Mouse (Mus musculus): ENCODE data around the gene Mllt6. TPM values are rescaled to one million over a fixed set of nuclear protein-coding genes. Genes with fewer than 3 reads are reported as not detected.
"Not testable (repeated sequence)": the region's sequence is repeated elsewhere in the genome, so short reads cannot be mapped to it uniquely, and the experiment has no call there.

Mllt6 gene
- polyA plus RNA-seq, 1 experiment: 15.5 TPM

DNA sequence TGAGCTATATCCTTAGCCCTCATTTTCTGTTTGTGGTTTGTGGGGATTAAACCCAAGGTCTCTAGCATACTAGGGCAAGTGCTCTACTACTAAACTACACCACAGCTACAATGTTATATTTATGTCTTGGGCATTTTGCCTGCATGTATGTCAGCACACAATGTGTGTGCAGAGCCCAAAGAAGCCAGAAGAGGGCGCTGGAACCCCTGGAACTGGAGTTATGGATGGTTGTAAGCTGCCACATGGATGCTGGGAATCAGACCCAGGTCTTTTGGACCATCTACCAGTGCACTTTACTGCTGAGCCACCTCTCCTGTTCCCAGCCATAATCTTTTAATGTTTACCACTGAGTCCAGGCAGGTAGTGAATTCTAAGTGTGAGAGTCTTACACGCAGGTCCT lies 20.5 kb upstream of the Mllt6 start:
- Histone ChIP-seq H3K4me2 (ENCODE audit: low read depth) (no peak overlapping the region), H3K36me3 (ENCODE audit: control insufficient read depth, insufficient read depth) (no peaks in the 10 kb centered on the region), H3K79me2 (ENCODE audit: control insufficient read depth, insufficient read depth) (no peaks in the 10 kb centered on the region), H3K4me3 (no peak overlapping the region), H3K27me3 (ENCODE audit: control insufficient read depth, insufficient read depth, insufficient read length) (no peaks in the 10 kb centered on the region), H3ac (ENCODE audit: control insufficient read depth, insufficient read length) (no peak overlapping the region)
- TF ChIP-seq POLR2AphosphoS2 (IDR thresholded peaks at IDR 0.05; ENCODE audit: insufficient read length, low read depth) (no peak), CEBPB (IDR thresholded peaks at IDR 0.05; ENCODE audit: insufficient read depth, poor library complexity, severe bottlenecking) (no peak), SRF (IDR thresholded peaks at IDR 0.05; ENCODE audit: control insufficient read depth, insufficient read length, low read depth) (no peak), E2F4 (IDR thresholded peaks at IDR 0.05; ENCODE audit: insufficient read depth) (no peak), TCF3 (IDR thresholded peaks at IDR 0.05; ENCODE audit: insufficient read length, low read depth) (no peak), POLR2A (IDR thresholded peaks at IDR 0.05; ENCODE audit: insufficient read length, low read depth) (no peak), USF1 (IDR thresholded peaks at IDR 0.05; ENCODE audit: low read depth) (no peak), TCF12 (IDR thresholded peaks at IDR 0.05; ENCODE audit: insufficient read depth, poor library complexity, severe bottlenecking) (no peak), MYOG (IDR thresholded peaks at IDR 0.05; ENCODE audit: control insufficient read depth in 1 of 3, insufficient read depth in 1 of 3, insufficient read length in 2 of 3, low read depth in 2 of 3) (no peak), MYOD1 (IDR thresholded peaks at IDR 0.05; ENCODE audit: control insufficient read depth in 1 of 3, insufficient read length in 2 of 3, low read depth in 2 of 3) (no peak), MAX (IDR thresholded peaks at IDR 0.05; ENCODE audit: low read depth) (no peak), REST (IDR thresholded peaks at IDR 0.05; ENCODE audit: insufficient read depth, insufficient read length) (no peak)

DNA sequence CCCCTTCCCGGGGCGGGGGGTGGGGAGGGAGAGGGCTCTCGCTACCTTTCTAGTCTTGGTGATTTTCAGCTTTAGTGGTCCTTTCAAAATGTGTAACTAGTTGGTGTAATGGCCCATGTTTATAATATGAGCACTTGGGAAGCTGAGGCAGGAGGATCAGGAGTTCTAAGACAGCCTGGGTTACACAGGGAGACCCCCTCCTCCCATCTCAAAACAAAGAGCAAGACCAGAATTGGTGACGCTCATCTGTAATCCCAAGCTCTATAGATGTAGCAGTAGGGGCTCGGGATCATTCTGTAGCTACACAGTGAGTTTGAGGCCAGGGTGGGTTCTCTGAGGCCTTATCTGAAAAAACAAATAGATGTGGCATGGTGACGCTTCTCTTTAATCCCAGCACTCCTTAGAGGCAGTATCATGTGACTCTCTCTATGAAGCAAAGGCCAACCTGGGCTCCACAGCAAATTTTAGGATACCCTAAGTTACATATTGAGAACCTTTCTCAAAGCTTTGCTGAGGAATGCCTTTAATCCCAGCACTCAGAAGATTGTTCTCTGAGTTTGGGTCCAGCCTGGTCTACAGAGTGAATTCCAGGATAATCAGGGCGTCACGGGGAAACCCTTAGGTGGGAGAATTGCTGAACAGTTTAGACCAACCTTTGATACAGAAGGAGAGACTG lies 19.7 kb upstream of the Mllt6 start:
- H3K4me2 ChIP-seq (ENCODE audit: low read depth): no peak overlapping the region
- no peak overlapping the region for H3K4me3 ChIP-seq
- H3ac ChIP-seq (ENCODE audit: control insufficient read depth, insufficient read length): no peak overlapping the region
- no peaks in the 10 kb centered on the region for H3K79me2 ChIP-seq (ENCODE audit: control insufficient read depth, insufficient read depth)
- TF ChIP-seq POLR2AphosphoS2 (IDR thresholded peaks at IDR 0.05; ENCODE audit: insufficient read length, low read depth) (no peak), CEBPB (IDR thresholded peaks at IDR 0.05; ENCODE audit: insufficient read depth, poor library complexity, severe bottlenecking) (no peak), MYOG (IDR thresholded peaks at IDR 0.05; ENCODE audit: control insufficient read depth in 1 of 3, insufficient read depth in 1 of 3, insufficient read length in 2 of 3, low read depth in 2 of 3) (no peak), MYOD1 (IDR thresholded peaks at IDR 0.05; ENCODE audit: control insufficient read depth in 1 of 3, insufficient read length in 2 of 3, low read depth in 2 of 3) (no peak), E2F4 (IDR thresholded peaks at IDR 0.05; ENCODE audit: insufficient read depth) (no peak), USF1 (IDR thresholded peaks at IDR 0.05; ENCODE audit: low read depth) (no peak), SRF (IDR thresholded peaks at IDR 0.05; ENCODE audit: control insufficient read depth, insufficient read length, low read depth) (no peak), MAX (IDR thresholded peaks at IDR 0.05; ENCODE audit: low read depth) (no peak), TCF12 (IDR thresholded peaks at IDR 0.05; ENCODE audit: insufficient read depth, poor library complexity, severe bottlenecking) (no peak), REST (IDR thresholded peaks at IDR 0.05; ENCODE audit: insufficient read depth, insufficient read length) (no peak)
- H3K36me3 ChIP-seq (ENCODE audit: control insufficient read depth, insufficient read depth): no peaks in the 10 kb centered on the region
- no peaks in the 10 kb centered on the region for H3K27me3 ChIP-seq (ENCODE audit: control insufficient read depth, insufficient read depth, insufficient read length)

DNA sequence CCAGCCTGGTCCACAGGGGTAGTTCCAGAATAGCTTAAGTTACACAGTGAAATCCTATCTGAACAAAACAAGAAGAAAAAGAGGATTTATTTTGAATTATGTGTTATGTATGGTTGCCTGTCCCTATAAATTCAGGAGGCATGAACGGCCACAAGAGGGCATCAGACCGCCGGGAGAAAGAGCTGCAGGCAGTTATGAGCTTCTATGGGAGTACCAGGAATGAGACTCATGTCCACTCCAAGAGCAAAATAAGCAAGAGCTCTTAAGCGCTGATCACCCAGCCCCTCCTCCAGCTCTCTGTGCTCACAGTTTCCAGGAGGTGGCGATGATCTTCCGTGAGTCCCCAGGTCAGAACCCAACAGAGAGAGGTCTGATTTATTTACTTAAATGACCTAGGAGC lies 18.4 kb upstream of the Mllt6 start:
- TF ChIP-seq MAX (IDR thresholded peaks at IDR 0.05; ENCODE audit: low read depth) (no peak), CEBPB (IDR thresholded peaks at IDR 0.05; ENCODE audit: insufficient read depth, poor library complexity, severe bottlenecking) (no peak), TCF12 (IDR thresholded peaks at IDR 0.05; ENCODE audit: insufficient read depth, poor library complexity, severe bottlenecking) (no peak), REST (IDR thresholded peaks at IDR 0.05; ENCODE audit: insufficient read depth, insufficient read length) (no peak), MYOG (IDR thresholded peaks at IDR 0.05; ENCODE audit: control insufficient read depth in 1 of 3, insufficient read depth in 1 of 3, insufficient read length in 2 of 3, low read depth in 2 of 3) (no peak), POLR2A (IDR thresholded peaks at IDR 0.05; ENCODE audit: insufficient read length, low read depth) (no peak), MYOD1 (IDR thresholded peaks at IDR 0.05; ENCODE audit: control insufficient read depth in 1 of 3, insufficient read length in 2 of 3, low read depth in 2 of 3) (no peak), USF1 (IDR thresholded peaks at IDR 0.05; ENCODE audit: low read depth) (no peak), POLR2AphosphoS2 (IDR thresholded peaks at IDR 0.05; ENCODE audit: insufficient read length, low read depth) (no peak), TCF3 (IDR thresholded peaks at IDR 0.05; ENCODE audit: insufficient read length, low read depth) (no peak), E2F4 (IDR thresholded peaks at IDR 0.05; ENCODE audit: insufficient read depth) (no peak), SRF (IDR thresholded peaks at IDR 0.05; ENCODE audit: control insufficient read depth, insufficient read length, low read depth) (no peak)
- Histone ChIP-seq H3K4me2 (ENCODE audit: low read depth) (no peak overlapping the region), H3K4me3 (no peak overlapping the region)

DNA sequence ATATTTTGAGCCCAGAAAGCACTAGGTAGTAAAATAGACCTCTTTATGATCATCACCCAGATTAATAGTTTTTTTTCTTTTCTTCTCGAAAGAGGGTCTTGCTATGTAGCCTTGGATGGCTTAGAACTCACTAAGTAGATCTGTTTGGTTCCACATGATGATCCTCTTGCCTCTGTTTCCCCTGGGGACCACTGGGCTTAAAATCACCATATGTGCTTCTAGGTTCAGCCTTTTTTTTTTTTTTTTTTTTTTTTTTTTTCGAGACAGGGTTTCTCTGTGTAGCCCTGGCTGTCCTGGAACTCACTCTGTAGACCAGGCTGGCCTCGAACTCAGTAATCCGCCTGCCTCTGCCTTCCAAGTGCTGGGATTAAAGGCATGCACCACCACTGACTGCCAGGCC lies 14.7 kb upstream of the Mllt6 start:
- not testable (repeated sequence) for H3K36me3 ChIP-seq (ENCODE audit: control insufficient read depth, insufficient read depth); H3ac ChIP-seq (ENCODE audit: control insufficient read depth, insufficient read length); H3K27me3 ChIP-seq (ENCODE audit: control insufficient read depth, insufficient read depth, insufficient read length); H3K79me2 ChIP-seq (ENCODE audit: control insufficient read depth, insufficient read depth); H3K4me2 ChIP-seq (ENCODE audit: low read depth); H3K4me3 ChIP-seq

More for the DNA sequence above, 18.4 kb upstream of the Mllt6 start:
- H3ac ChIP-seq (ENCODE audit: control insufficient read depth, insufficient read length): no peak overlapping the region
- no peaks in the 10 kb centered on the region for H3K27me3 ChIP-seq (ENCODE audit: control insufficient read depth, insufficient read depth, insufficient read length)
- H3K36me3 ChIP-seq (ENCODE audit: control insufficient read depth, insufficient read depth): no peaks in the 10 kb centered on the region
- no peaks in the 10 kb centered on the region for H3K79me2 ChIP-seq (ENCODE audit: control insufficient read depth, insufficient read depth)

DNA sequence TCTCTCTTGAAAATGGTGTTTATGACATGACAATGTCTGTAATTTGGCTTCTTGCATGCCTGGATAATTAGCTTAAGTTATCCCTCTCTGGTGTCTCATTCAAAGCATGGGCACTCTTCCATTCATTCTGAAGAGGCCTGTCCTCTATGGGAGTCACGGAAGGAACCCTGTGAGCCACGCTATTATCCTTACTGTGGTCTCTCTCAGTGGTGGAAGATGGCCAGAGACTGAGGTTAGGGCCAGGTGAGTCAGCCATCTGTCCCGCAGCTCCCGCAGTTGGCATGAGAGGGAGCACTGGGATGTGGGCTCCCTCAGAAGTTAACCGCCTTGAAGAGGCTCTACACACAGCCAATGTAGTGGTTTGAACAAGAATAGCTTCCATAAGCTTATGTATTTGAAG lies 12.9 kb upstream of the Mllt6 start:
- no peak overlapping the region for H3K4me2 ChIP-seq (ENCODE audit: low read depth)
- H3K27me3 ChIP-seq (ENCODE audit: control insufficient read depth, insufficient read depth, insufficient read length): no peaks in the 10 kb centered on the region
- no peak overlapping the region for H3K4me3 ChIP-seq
- H3K36me3 ChIP-seq (ENCODE audit: control insufficient read depth, insufficient read depth): no peaks in the 10 kb centered on the region
- TF ChIP-seq MYOD1 (IDR thresholded peaks at IDR 0.05; ENCODE audit: control insufficient read depth in 1 of 3, insufficient read length in 2 of 3, low read depth in 2 of 3) (no peak), E2F4 (IDR thresholded peaks at IDR 0.05; ENCODE audit: insufficient read depth) (no peak), POLR2A (IDR thresholded peaks at IDR 0.05; ENCODE audit: insufficient read length, low read depth) (no peak), USF1 (IDR thresholded peaks at IDR 0.05; ENCODE audit: low read depth) (no peak), REST (IDR thresholded peaks at IDR 0.05; ENCODE audit: insufficient read depth, insufficient read length) (no peak), MAX (IDR thresholded peaks at IDR 0.05; ENCODE audit: low read depth) (no peak)
- H3ac ChIP-seq (ENCODE audit: control insufficient read depth, insufficient read length): no peak overlapping the region
- no peaks in the 10 kb centered on the region for H3K79me2 ChIP-seq (ENCODE audit: control insufficient read depth, insufficient read depth)

DNA sequence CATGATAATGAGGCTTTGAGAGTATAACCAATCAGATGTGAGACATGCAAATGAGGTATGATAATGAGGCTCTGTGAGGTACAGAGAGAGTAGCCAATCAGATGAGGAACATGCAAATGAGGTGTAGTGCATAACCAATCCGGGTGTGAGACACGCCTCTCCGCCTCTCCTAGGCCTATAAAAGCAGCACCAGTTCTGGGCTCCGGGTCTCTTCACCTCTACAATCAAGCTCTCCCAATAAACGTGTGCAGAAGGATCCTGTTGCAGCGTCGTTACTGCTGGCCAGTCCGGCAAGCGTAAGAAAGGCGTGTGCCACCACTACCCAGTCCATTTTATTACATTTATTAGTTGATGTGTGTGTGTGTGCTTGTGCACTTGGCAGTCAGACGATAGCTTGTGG lies 9.8 kb upstream of the Mllt6 start:
- H3K27me3 ChIP-seq (ENCODE audit: control insufficient read depth, insufficient read depth, insufficient read length); H3K36me3 ChIP-seq (ENCODE audit: control insufficient read depth, insufficient read depth); H3K4me2 ChIP-seq (ENCODE audit: low read depth); H3K4me3 ChIP-seq; H3K79me2 ChIP-seq (ENCODE audit: control insufficient read depth, insufficient read depth); H3ac ChIP-seq (ENCODE audit: control insufficient read depth, insufficient read length): not testable (repeated sequence)
